Mouse (Mus musculus) small intestine, adult 2 months (tissue): ENCODE data around the gene Zfp940.

ENCODE experiments used
- CTCF ChIP-seq: fragments of 200-500 bp; IDR thresholded peaks from 2 replicates; pipeline ENCODE4 v1.5.1; 2012; ENCODE audit warnings: low read depth, mild to moderate bottlenecking, control low read depth, inconsistent platforms, low read length, moderate library complexity, mixed read lengths; ENCODE audit not compliant: insufficient replicate concordance, insufficient read length; ENCODE audit errors: extremely low read depth
- POLR2A ChIP-seq: fragments of 200-500 bp; IDR thresholded peaks from 2 replicates; pipeline ENCODE4 v1.6.1; 2012; ENCODE audit warnings: low read depth, mild to moderate bottlenecking, control low read depth, inconsistent platforms, low read length, moderate library complexity

DNA sequence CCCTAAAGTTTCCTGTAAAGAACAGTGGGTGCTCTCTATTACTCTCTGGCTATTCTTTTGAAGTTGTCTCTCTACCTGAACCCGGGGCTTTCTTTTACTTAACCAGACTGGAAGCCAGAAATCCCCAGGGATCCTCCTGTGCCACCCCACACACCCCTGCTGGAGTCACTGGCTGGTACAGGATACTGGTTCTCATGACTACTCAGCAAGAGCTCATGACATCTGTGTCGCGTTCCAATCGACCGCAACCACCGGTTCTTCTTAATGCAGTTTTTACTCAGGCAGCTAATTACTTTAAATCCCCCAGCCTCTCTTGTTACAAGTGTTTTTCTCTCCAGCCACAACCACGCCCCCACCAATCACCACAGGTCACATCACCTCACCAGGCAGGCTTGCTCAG lies 26.6 kb upstream of the Zfp940 start:
- TF ChIP-seq CTCF (no peak), POLR2A (no peak)
